Comparison of ENCODE assay signal across 19 mouse cellular contexts in the genomic region with DNA sequence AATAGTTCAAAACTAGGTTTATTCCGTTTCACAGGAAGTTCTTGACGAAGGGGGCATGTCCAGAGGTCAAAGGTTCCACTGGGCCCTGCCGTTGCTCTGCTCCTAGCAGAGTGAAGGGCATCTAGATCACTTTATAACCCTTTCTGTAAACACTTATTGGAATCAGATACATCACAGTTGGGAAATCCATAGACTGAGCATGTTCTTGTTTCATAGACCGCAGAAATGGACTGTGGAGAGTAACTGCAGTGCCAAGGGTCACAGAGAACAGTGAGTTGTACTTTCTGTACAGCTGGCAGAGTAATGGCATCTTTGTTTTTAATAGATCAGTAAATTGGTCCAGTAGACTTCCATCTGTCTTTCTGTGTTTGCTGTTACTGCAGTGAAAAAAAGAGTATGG.
"Had no signal": no experiment of that assay in that cellular context is flagged by ENCODE, and none has a peak within 500 bp of the region (broad histone marks: within the 10 kb centered on the region; RNA-seq: fewer than 3 reads in every experiment).

No protein-coding gene starts in this region.

- ATAC-seq: midbrain, embryonic 16.5 days had no signal

- H3K9ac ChIP-seq: lung, embryonic 14.5 days; midbrain, embryonic 12.5 days; neural tube, embryonic 13.5 days; neural tube, embryonic 15.5 days had no signal

- H3K4me1 ChIP-seq: midbrain, embryonic 10.5 days; midbrain, embryonic 12.5 days; neural tube, embryonic 15.5 days had no signal

- H3K27me3 ChIP-seq: midbrain, embryonic 12.5 days; neural tube, embryonic 13.5 days; neural tube, embryonic 15.5 days had no signal

- H3K36me3 ChIP-seq: midbrain, embryonic 10.5 days; midbrain, embryonic 12.5 days; neural tube, embryonic 13.5 days; neural tube, embryonic 15.5 days had no signal

- H3K9me3 ChIP-seq: midbrain, embryonic 10.5 days; midbrain, embryonic 12.5 days; neural tube, embryonic 13.5 days; neural tube, embryonic 15.5 days had no signal

- H3K27ac ChIP-seq: midbrain, embryonic 10.5 days; midbrain, embryonic 12.5 days; neural tube, embryonic 13.5 days; neural tube, embryonic 15.5 days had no signal

- H3K4me2 ChIP-seq: lung, embryonic 14.5 days; midbrain, embryonic 12.5 days; neural tube, embryonic 13.5 days; neural tube, embryonic 15.5 days had no signal

- DNase-seq: lung, adult 18-20 months; lung, embryonic 14.5 days; lung, postnatal 10 days; lung, postnatal 4 days; midbrain, embryonic 14.5 days; retina, postnatal 1 day; right cerebral cortex, adult 18-20 months; right cerebral cortex, postnatal 25 days; right cerebral cortex, postnatal 4 days; spleen, adult 18-20 months; thymus, adult 18-20 months; thymus, postnatal 14 days; thymus, postnatal 36 days had no signal

- H3K4me3 ChIP-seq: midbrain, embryonic 10.5 days; midbrain, embryonic 12.5 days; myocyte; neural tube, embryonic 13.5 days; neural tube, embryonic 15.5 days had no signal
